Mouse (Mus musculus) stomach, embryonic 14.5 days (tissue): ENCODE data around the gene Tex2. TPM values are rescaled to one million over a fixed set of nuclear protein-coding genes. Genes with fewer than 3 reads are reported as not detected.
"Not testable (repeated sequence)": the region's sequence is repeated elsewhere in the genome, so short reads cannot be mapped to it uniquely, and the experiment has no call there.

Experiments
- ATAC-seq: fragments of 200-750 bp; cut with Nextera tagmentation; 2 replicates; pipeline ENCODE4 v1.8.0; 2017; ENCODE audit warnings: low read depth, moderate TSS enrichment; ENCODE audit not compliant: insufficient number of reproducible peaks, insufficient read depth, low FRiP score
- H3K27ac ChIP-seq: fragments of 300-500 bp; sonication (generic); 2 replicates; pipeline ENCODE4 v1.5.1; 2014; ENCODE audit warnings: mild to moderate bottlenecking, low read length, moderate library complexity, mixed read lengths
- H3K27me3 ChIP-seq: fragments of 300-500 bp; sonication (generic); 2 replicates; pipeline ENCODE4 v1.6.1; 2014; ENCODE audit warnings: low read length, control low read depth, mixed read lengths; ENCODE audit not compliant: control insufficient read depth, insufficient read depth
- H3K36me3 ChIP-seq: fragments of 300-500 bp; sonication (generic); 2 replicates; pipeline ENCODE4 v1.6.1; 2014; ENCODE audit warnings: mild to moderate bottlenecking, control low read depth, low read length, moderate library complexity, mixed read lengths; ENCODE audit not compliant: control insufficient read depth, insufficient read depth
- H3K4me1 ChIP-seq: fragments of 300-500 bp; sonication (generic); 2 replicates; pipeline ENCODE4 v1.6.1; 2014; ENCODE audit warnings: low read length, control low read depth, mixed read lengths; ENCODE audit not compliant: control insufficient read depth, insufficient read depth
- H3K4me2 ChIP-seq: fragments of 300-500 bp; sonication (generic); replicated peaks from 2 replicates; pipeline ENCODE4 v1.6.1; 2014; ENCODE audit warnings: low read depth, low read length, control low read depth
- H3K4me3 ChIP-seq: fragments of 300-500 bp; sonication (generic); 2 replicates; pipeline ENCODE4 v1.5.1; 2014; ENCODE audit warnings: low read depth, low read length, control low read depth
- H3K9ac ChIP-seq: fragments of 300-500 bp; sonication (generic); replicated peaks from 2 replicates; pipeline ENCODE4 v1.6.1; 2014; ENCODE audit warnings: low read depth, mild to moderate bottlenecking, control low read depth, low read length, moderate library complexity, mixed read lengths
- H3K9me3 ChIP-seq: fragments of 300-500 bp; sonication (generic); 2 replicates; pipeline ENCODE4 v1.6.1; 2016; ENCODE audit warnings: low read depth, low read length, control low read depth; ENCODE audit not compliant: control insufficient read depth
- WGBS: fragments of 180-500 bp; shearing (Covaris S2); extraction: QIAGEN DNeasy Blood & Tissue Kit; methylation state at CpG from one replicate; pipeline ENCODE4 v1.1.7; 2014; 5-methylcytosine and 5-hydroxymethylcytosine counted together
- polyA plus RNA-seq: library from polyadenylated mRNA; unstranded; fragments of >200 nt; fragmentation: Nextera tagmentation; extraction: Ambion mirVana; gene quantifications from 2 replicates; pipeline ENCODE4 v1.2.1, GENCODE M21; 2014

Tex2 gene
- polyA plus RNA-seq, 1 experiment from 2014 or later: 9.8 TPM

DNA sequence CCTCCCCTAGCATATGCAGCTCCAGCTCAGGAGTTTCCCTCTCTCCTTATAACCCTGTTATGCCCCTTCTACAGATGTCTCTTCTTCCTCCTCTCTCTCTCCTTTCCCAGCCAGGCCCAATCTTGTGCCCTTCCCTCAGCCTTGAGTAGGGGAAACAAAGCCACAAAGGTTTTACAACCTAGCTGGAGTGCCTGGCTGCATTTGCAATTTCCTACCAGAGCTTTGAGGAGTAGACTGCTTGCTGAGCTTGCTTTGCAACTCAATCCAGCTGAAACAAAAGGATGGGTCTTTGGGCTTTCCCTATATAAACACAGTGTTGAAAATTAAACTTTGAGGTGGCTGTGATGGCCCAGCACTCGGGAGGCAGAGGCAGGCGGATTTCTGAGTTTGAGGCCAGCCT, 20.2 kb upstream of the Tex2 start:
- no peaks in the 10 kb centered on the region for H3K27me3 ChIP-seq
- 88% methylated on average over 2 of the region's 2 CpGs for WGBS
- ATAC-seq: no peak

GRCm38 (mm10) chr11:106627692-106628091, 14.5 kb upstream of the Tex2 start:
- Histone ChIP-seq H3K27me3 (no peaks in the 10 kb centered on the region), H3K27ac (no peak overlapping the region), H3K4me2 (no peak overlapping the region), H3K4me3 (no peak overlapping the region), H3K9me3 (0 out of 2 replicates have a peak, but pooled peaks cover 3% of the 10 kb centered on the region), H3K36me3 (no peaks in the 10 kb centered on the region), H3K4me1 (no peaks in the 10 kb centered on the region), H3K9ac (no peak overlapping the region)
- ATAC-seq: peak; percentile 28; the same call in 1 of the 2 replicates
- 23% methylated on average over 6 of the region's 6 CpGs for WGBS

More for the DNA sequence above, 20.2 kb upstream of the Tex2 start:
- Histone ChIP-seq H3K9ac (no peak overlapping the region), H3K4me1 (0 out of 2 replicates have a peak, but pooled peaks cover 2% of the 10 kb centered on the region), H3K4me2 (no peak overlapping the region), H3K36me3 (no peaks in the 10 kb centered on the region), H3K9me3 (0 out of 2 replicates have a peak, but pooled peaks cover 3% of the 10 kb centered on the region), H3K27ac (no peak overlapping the region), H3K4me3 (no peak overlapping the region)

DNA sequence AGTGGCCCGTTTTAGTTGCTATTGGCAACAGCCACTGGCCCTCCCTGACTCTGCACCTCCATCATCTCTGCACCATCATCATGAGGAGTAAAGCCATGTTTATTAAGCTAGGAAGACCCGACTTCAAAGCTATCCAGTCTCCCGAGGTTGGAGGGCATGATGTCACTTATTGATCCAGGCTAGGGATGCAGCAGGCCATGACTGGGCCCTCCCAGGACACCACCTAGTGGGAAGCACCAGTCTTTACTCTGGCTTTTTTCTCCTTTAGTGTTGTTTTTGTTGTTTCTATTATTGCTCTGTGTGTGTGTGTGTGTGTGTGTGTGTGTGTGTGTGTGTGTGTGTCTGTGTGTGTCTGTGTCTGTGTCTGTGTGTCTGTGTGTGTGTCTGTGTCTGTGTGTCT, 12.4 kb upstream of the Tex2 start:
- Histone ChIP-seq H3K4me1 (no peaks in the 10 kb centered on the region), H3K27me3 (no peaks in the 10 kb centered on the region), H3K4me2 (no peak overlapping the region), H3K9ac (no peak overlapping the region), H3K9me3 (no peaks in the 10 kb centered on the region), H3K27ac (no peak overlapping the region), H3K4me3 (no peak overlapping the region), H3K36me3 (no peaks in the 10 kb centered on the region)
- ATAC-seq: no peak
- WGBS: 46% methylated on average over 3 of the region's 3 CpGs

DNA sequence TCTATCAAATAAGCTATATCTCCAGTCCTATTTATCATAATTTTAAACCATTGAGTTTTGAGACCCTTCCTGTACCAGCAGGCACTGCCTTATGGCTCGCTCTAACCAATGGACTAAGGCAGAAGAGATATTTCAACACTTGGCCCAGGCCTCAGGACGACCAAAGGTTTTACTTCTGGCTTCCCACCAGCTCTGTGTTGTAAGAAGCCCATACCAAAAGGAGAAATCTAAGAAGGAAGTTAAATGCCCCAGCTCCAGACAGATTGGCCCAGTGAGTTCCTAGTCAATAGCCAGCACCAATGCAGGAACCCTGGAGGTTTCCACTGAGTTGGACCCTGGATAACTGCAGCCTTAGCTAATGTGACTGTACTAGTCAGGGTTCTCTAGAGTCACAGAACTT, 10.4 kb upstream of the Tex2 start:
- no peak overlapping the region for H3K4me2 ChIP-seq
- no peaks in the 10 kb centered on the region for H3K27me3 ChIP-seq
- H3K9me3 ChIP-seq: no peaks in the 10 kb centered on the region
- H3K27ac ChIP-seq: no peak overlapping the region
- no peaks in the 10 kb centered on the region for H3K36me3 ChIP-seq
- no peak for ATAC-seq
- H3K4me1 ChIP-seq: no peaks in the 10 kb centered on the region
- 85% methylated on average over 2 of the region's 2 CpGs for WGBS
- H3K9ac ChIP-seq: no peak overlapping the region
- no peak overlapping the region for H3K4me3 ChIP-seq

DNA sequence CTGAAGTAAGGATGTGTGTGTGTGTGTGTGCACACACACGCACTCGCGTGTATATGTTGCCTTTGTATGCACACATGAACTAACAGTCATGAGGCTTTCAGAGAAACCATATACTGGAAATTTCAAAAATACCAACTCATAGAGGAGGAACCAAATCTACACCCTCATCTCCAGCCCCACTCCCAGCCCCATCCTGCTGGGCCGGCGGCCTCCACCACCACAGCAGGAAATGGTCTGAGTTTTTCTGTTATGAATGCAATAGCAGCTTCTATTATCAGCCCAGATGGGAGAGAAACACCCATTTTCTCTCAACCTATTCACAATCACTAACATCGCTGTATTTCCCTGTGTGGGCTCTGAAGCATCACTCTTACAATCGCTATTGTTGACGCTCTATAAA, 8.8 kb upstream of the Tex2 start:
- ATAC-seq: no peak
- WGBS: 77% methylated on average over 8 of the region's 8 CpGs
- Histone ChIP-seq H3K4me1 (no peaks in the 10 kb centered on the region), H3K9ac (no peak overlapping the region), H3K27ac (no peak overlapping the region), H3K4me3 (no peak overlapping the region), H3K9me3 (no peaks in the 10 kb centered on the region), H3K4me2 (no peak overlapping the region), H3K36me3 (no peaks in the 10 kb centered on the region), H3K27me3 (no peaks in the 10 kb centered on the region)

- ATAC-seq, H3K27me3 ChIP-seq, H3K4me1 ChIP-seq, H3K4me3 ChIP-seq, H3K9ac ChIP-seq, H3K36me3 ChIP-seq, H3K4me2 ChIP-seq, H3K27ac ChIP-seq, H3K9me3 ChIP-seq: not testable (repeated sequence)
- WGBS: 91% methylated on average over 3 of the region's 4 CpGs
Measured at GRCm38 (mm10) chr11:106618768-106619167, 5.5 kb upstream of the Tex2 start.

DNA sequence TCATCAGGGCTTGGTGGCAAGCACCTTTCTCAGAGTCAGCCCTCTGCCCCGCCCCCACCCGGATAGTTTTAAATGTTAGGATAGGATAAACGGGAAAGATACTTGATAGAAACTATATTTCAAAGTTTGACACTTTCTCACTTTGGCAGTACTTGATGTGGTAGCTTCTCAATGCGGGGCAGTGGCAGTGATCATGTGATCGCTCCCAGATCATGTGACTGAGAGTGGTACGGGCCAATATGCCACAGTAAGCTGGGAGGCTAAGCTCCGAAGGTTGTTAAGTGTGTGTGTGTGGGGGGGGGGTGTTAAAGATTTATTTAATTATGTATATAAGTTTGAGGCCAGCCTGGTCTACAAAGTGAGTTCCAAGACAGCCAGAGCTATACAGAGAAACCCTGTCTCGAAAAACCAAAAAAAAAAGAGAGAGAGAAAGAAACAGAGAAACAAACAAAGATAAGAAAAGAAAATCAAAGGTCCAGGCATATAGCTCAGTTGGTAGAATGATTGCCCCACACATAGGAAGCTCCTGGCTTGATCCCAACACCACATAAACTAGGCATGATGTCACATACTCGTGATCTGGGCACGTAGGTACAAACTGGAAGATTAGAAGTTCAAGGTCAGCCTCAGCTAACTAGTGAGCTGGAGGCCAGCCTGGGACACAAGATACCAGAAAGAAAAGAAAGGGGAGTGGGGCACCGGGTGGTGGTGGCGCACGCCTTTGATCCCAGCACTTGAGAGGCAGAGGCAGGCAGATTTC, 4.8 kb upstream of the Tex2 start:
- Histone ChIP-seq H3K9me3 (no peaks in the 10 kb centered on the region), H3K27ac (no peak overlapping the region), H3K4me2 (no peak overlapping the region), H3K27me3 (no peaks in the 10 kb centered on the region), H3K4me1 (no peaks in the 10 kb centered on the region), H3K36me3 (no peaks in the 10 kb centered on the region), H3K4me3 (no peak overlapping the region), H3K9ac (no peak overlapping the region)
- WGBS: 78% methylated on average over 13 of the region's 13 CpGs
- ATAC-seq: no peak

DNA sequence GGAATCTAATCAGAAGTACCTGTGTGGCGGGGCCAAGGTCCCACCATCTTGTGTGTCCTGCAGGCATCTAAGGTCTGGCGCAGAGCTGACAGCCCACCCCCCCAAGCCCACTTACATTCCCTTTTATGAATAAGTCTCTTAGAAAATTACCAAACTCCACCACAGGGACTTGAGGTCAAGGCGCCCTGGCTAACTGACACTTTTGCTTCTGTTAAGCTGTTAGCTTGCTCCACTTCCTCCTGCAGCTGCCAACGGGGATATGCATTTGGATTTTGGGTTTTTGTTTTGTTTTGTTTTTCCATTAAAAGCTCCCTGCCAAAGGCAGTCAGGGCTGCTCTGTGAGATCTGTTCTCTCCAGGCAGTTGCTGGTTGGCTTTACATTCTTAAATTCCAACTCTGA, 2.3 kb upstream of the Tex2 start:
- no peak for ATAC-seq
- Histone ChIP-seq H3K36me3 (no peaks in the 10 kb centered on the region), H3K27ac (no peak overlapping the region), H3K4me2 (no peak overlapping the region), H3K9ac (no peak overlapping the region), H3K27me3 (no peaks in the 10 kb centered on the region), H3K4me3 (no peak overlapping the region), H3K9me3 (no peaks in the 10 kb centered on the region), H3K4me1 (peaks cover 5% of the 10 kb centered on the region; the same call in 1 of the 2 replicates)
- WGBS: 80% methylated on average over 4 of the region's 4 CpGs

DNA sequence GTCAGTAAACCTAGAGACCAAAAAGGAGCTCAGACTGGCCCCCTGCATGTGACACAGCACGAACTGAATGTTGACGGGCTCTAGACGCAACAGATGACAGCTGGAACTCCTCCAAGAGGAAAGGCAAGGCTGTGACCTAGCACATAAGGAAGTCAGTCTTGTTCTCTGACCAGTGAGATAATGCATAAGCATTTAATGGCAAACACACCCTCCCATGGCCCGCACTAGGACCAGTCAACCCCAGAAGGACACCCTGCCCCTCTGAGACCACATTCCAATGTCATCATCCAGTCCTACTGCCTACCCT, 1.1 kb upstream of the Tex2 start:
- H3K36me3 ChIP-seq: no peaks in the 10 kb centered on the region
- no peak overlapping the region for H3K27ac ChIP-seq
- no peaks in the 10 kb centered on the region for H3K9me3 ChIP-seq
- WGBS: 56% methylated on average over 4 of the region's 4 CpGs
- H3K4me1 ChIP-seq: peaks cover 9% of the 10 kb centered on the region; the same call in 1 of the 2 replicates
- no peak overlapping the region for H3K4me3 ChIP-seq
- ATAC-seq: no peak
- H3K9ac ChIP-seq: no peak overlapping the region
- no peaks in the 10 kb centered on the region for H3K27me3 ChIP-seq
- no peak overlapping the region for H3K4me2 ChIP-seq
